Mouse (Mus musculus): ENCODE data around the gene Tmtc2. TPM values are rescaled to one million over a fixed set of nuclear protein-coding genes. Genes with fewer than 3 reads are reported as not detected.

The Tmtc2 gene
- polyA plus RNA-seq, 1 experiment: 5.2 TPM

- no peak overlapping the region for H3K27ac ChIP-seq (ENCODE audit: insufficient read depth, low read length)
- H3K4me1 ChIP-seq (ENCODE audit: control insufficient read depth, insufficient read depth, low read length): no peaks in the 10 kb centered on the region
- no peak overlapping the region for H3K4me3 ChIP-seq (ENCODE audit: insufficient read depth, low read length)
- TF ChIP-seq CTCF (IDR thresholded peaks at IDR 0.05; ENCODE audit: extremely low read depth, insufficient read depth, low read length): no peak
These were observed 378.9 kb downstream of the Tmtc2 start for GRCm38 (mm10) chr10:105195377-105195776.

- Histone ChIP-seq H3K27ac (ENCODE audit: insufficient read depth, low read length) (no peak overlapping the region), H3K4me3 (ENCODE audit: insufficient read depth, low read length) (no peak overlapping the region), H3K4me1 (ENCODE audit: control insufficient read depth, insufficient read depth, low read length) (no peaks in the 10 kb centered on the region)
- TF ChIP-seq CTCF (IDR thresholded peaks at IDR 0.05; ENCODE audit: extremely low read depth, insufficient read depth, low read length) (no peak), POLR2A (IDR thresholded peaks at IDR 0.05; ENCODE audit: extremely low read depth, insufficient read depth, low read length) (no peak)
These were observed 380.3 kb downstream of the Tmtc2 start for GRCm38 (mm10) chr10:105193756-105194460.

GRCm38 (mm10) chr10:105192071-105192470, 382.2 kb downstream of the Tmtc2 start:
- H3K4me1 ChIP-seq (ENCODE audit: control insufficient read depth, insufficient read depth, low read length): no peaks in the 10 kb centered on the region
- no peak overlapping the region for H3K27ac ChIP-seq (ENCODE audit: insufficient read depth, low read length)
- TF ChIP-seq CTCF (IDR thresholded peaks at IDR 0.05; ENCODE audit: extremely low read depth, insufficient read depth, low read length): no peak
- no peak for TF ChIP-seq POLR2A (IDR thresholded peaks at IDR 0.05; ENCODE audit: extremely low read depth, insufficient read depth, low read length)
- no peak overlapping the region for H3K4me3 ChIP-seq (ENCODE audit: insufficient read depth, low read length)

- H3K4me3 ChIP-seq (ENCODE audit: insufficient read depth, low read length): no peak overlapping the region
- H3K4me1 ChIP-seq (ENCODE audit: control insufficient read depth, insufficient read depth, low read length): no peaks in the 10 kb centered on the region
- H3K27ac ChIP-seq (ENCODE audit: insufficient read depth, low read length): no peak overlapping the region
- TF ChIP-seq POLR2A (IDR thresholded peaks at IDR 0.05; ENCODE audit: extremely low read depth, insufficient read depth, low read length) (no peak), CTCF (IDR thresholded peaks at IDR 0.05; ENCODE audit: extremely low read depth, insufficient read depth, low read length) (no peak)
These were observed 384.5 kb downstream of the Tmtc2 start for GRCm38 (mm10) chr10:105189746-105190145.

- no peak for TF ChIP-seq POLR2A (IDR thresholded peaks at IDR 0.05; ENCODE audit: extremely low read depth, insufficient read depth, low read length)
- TF ChIP-seq CTCF (IDR thresholded peaks at IDR 0.05; ENCODE audit: extremely low read depth, insufficient read depth, low read length): no peak
These were observed 387.6 kb downstream of the Tmtc2 start for GRCm38 (mm10) chr10:105186636-105187035.

GRCm38 (mm10) chr10:105168443-105169102, 405.7 kb downstream of the Tmtc2 start:
- no peak overlapping the region for H3K27ac ChIP-seq (ENCODE audit: insufficient read depth, low read length)
- H3K4me1 ChIP-seq (ENCODE audit: control insufficient read depth, insufficient read depth, low read length): no peaks in the 10 kb centered on the region
- no peak for TF ChIP-seq POLR2A (IDR thresholded peaks at IDR 0.05; ENCODE audit: extremely low read depth, insufficient read depth, low read length)
- no peak for TF ChIP-seq CTCF (IDR thresholded peaks at IDR 0.05; ENCODE audit: extremely low read depth, insufficient read depth, low read length)
- H3K4me3 ChIP-seq (ENCODE audit: insufficient read depth, low read length): no peak overlapping the region

More at GRCm38 (mm10) chr10:105186636-105187035, 387.6 kb downstream of the Tmtc2 start:
- Histone ChIP-seq H3K4me1 (ENCODE audit: control insufficient read depth, insufficient read depth, low read length) (no peaks in the 10 kb centered on the region), H3K4me3 (ENCODE audit: insufficient read depth, low read length) (no peak overlapping the region), H3K27ac (ENCODE audit: insufficient read depth, low read length) (no peak overlapping the region)

- Histone ChIP-seq H3K4me1 (ENCODE audit: control insufficient read depth, insufficient read depth, low read length) (no peaks in the 10 kb centered on the region), H3K4me3 (ENCODE audit: insufficient read depth, low read length) (no peak overlapping the region), H3K27ac (ENCODE audit: insufficient read depth, low read length) (no peak overlapping the region)
- TF ChIP-seq CTCF (IDR thresholded peaks at IDR 0.05; ENCODE audit: extremely low read depth, insufficient read depth, low read length) (no peak), POLR2A (IDR thresholded peaks at IDR 0.05; ENCODE audit: extremely low read depth, insufficient read depth, low read length) (no peak)
These were observed 409.0 kb downstream of the Tmtc2 start for GRCm38 (mm10) chr10:105165291-105165690.

- Histone ChIP-seq H3K27ac (ENCODE audit: insufficient read depth, low read length) (no peak overlapping the region), H3K4me3 (ENCODE audit: insufficient read depth, low read length) (no peak overlapping the region), H3K4me1 (ENCODE audit: control insufficient read depth, insufficient read depth, low read length) (no peaks in the 10 kb centered on the region)
- TF ChIP-seq POLR2A (IDR thresholded peaks at IDR 0.05; ENCODE audit: extremely low read depth, insufficient read depth, low read length): no peak
- TF ChIP-seq CTCF (IDR thresholded peaks at IDR 0.05; ENCODE audit: extremely low read depth, insufficient read depth, low read length): no peak
These were observed 420.5 kb downstream of the Tmtc2 start for GRCm38 (mm10) chr10:105153789-105154188.

- no peak overlapping the region for H3K27ac ChIP-seq (ENCODE audit: insufficient read depth, low read length)
- H3K4me3 ChIP-seq (ENCODE audit: insufficient read depth, low read length): no peak overlapping the region
- H3K4me1 ChIP-seq (ENCODE audit: control insufficient read depth, insufficient read depth, low read length): no peaks in the 10 kb centered on the region
- TF ChIP-seq POLR2A (IDR thresholded peaks at IDR 0.05; ENCODE audit: extremely low read depth, insufficient read depth, low read length) (no peak), CTCF (IDR thresholded peaks at IDR 0.05; ENCODE audit: extremely low read depth, insufficient read depth, low read length) (no peak)
These were observed 429.9 kb downstream of the Tmtc2 start for GRCm38 (mm10) chr10:105144382-105144781.

- no peak for TF ChIP-seq CTCF (IDR thresholded peaks at IDR 0.05; ENCODE audit: extremely low read depth, insufficient read depth, low read length)
- TF ChIP-seq POLR2A (IDR thresholded peaks at IDR 0.05; ENCODE audit: extremely low read depth, insufficient read depth, low read length): no peak
- H3K27ac ChIP-seq (ENCODE audit: insufficient read depth, low read length): no peak overlapping the region
- no peak overlapping the region for H3K4me3 ChIP-seq (ENCODE audit: insufficient read depth, low read length)
- no peaks in the 10 kb centered on the region for H3K4me1 ChIP-seq (ENCODE audit: control insufficient read depth, insufficient read depth, low read length)
These were observed 432.1 kb downstream of the Tmtc2 start for GRCm38 (mm10) chr10:105142201-105142600.

Data from cortical plate, adult 2 months (tissue).